Mouse (Mus musculus) CH12.LX (cell line): ENCODE data around the gene Psmc3ip.

Source experiments
- CTCF ChIP-seq, 2 experiments: IDR thresholded peaks in 1 of 2; conservative IDR thresholded peaks in 1 of 2; 2 replicates each; pipeline ENCODE4 v1.5.1; 2011 to 2012; ENCODE audit warnings: low read depth in 2 of 2, low read length in 2 of 2, improper control_type of control experiment in 1 of 2, inconsistent platforms in 1 of 2, mild to moderate bottlenecking in 1 of 2, moderate library complexity in 1 of 2
- EP300 ChIP-seq: IDR thresholded peaks from 2 replicates; pipeline ENCODE4 v1.6.1; 2011; ENCODE audit warnings: low read length, improper control_type of control experiment
- ETS1 ChIP-seq: conservative IDR thresholded peaks from 2 replicates; pipeline ENCODE4 v1.6.1; 2012; ENCODE audit warnings: low read depth, mild to moderate bottlenecking, inconsistent platforms, low read length, improper control_type of control experiment, moderate library complexity
- HCFC1 ChIP-seq: IDR thresholded peaks from 2 replicates; pipeline ENCODE4 v1.6.1; 2012; ENCODE audit warnings: low read depth, mild to moderate bottlenecking, inconsistent platforms, low read length, improper control_type of control experiment
- MYC ChIP-seq: IDR thresholded peaks from 2 replicates; pipeline ENCODE4 v1.6.1; 2011; ENCODE audit warnings: low read depth, mild to moderate bottlenecking, improper control_type of control experiment, low read length
- NELFE ChIP-seq: IDR thresholded peaks from 2 replicates; pipeline ENCODE4 v1.6.1; 2011; ENCODE audit warnings: low read depth, low read length, improper control_type of control experiment
- POLR2A ChIP-seq: IDR thresholded peaks from 2 replicates; pipeline ENCODE4 v1.6.1; 2011; ENCODE audit warnings: low read depth, mild to moderate bottlenecking, improper control_type of control experiment, low read length
- USF1 ChIP-seq: IDR thresholded peaks from 2 replicates; pipeline ENCODE4 v1.6.1; 2014; ENCODE audit warnings: low read depth, mild to moderate bottlenecking, inconsistent platforms, low read length, improper control_type of control experiment

GRCm38 (mm10) chr11:101066549-101067412 lies 28.5 kb downstream of the Psmc3ip start:
- peak; percentile 90 to 99 for TF ChIP-seq CTCF (conservative IDR thresholded peaks at IDR 0.05 in 1 of 2, IDR thresholded peaks at IDR 0.05 in 1 of 2; ENCODE audit: low read depth in 2 of 2, low read length in 2 of 2)
- no peak for TF ChIP-seq EP300
- peak; percentile 77; the same call in 1 of the 2 replicates for TF ChIP-seq NELFE
- TF ChIP-seq ETS1, result no peak
- TF ChIP-seq POLR2A, result no peak
- no peak for TF ChIP-seq USF1
- TF ChIP-seq HCFC1, result peak; percentile 57
- TF ChIP-seq MYC, result peak; percentile 89
